Comparison of ENCODE assay signal across 14 mouse cellular contexts in the genomic region with DNA sequence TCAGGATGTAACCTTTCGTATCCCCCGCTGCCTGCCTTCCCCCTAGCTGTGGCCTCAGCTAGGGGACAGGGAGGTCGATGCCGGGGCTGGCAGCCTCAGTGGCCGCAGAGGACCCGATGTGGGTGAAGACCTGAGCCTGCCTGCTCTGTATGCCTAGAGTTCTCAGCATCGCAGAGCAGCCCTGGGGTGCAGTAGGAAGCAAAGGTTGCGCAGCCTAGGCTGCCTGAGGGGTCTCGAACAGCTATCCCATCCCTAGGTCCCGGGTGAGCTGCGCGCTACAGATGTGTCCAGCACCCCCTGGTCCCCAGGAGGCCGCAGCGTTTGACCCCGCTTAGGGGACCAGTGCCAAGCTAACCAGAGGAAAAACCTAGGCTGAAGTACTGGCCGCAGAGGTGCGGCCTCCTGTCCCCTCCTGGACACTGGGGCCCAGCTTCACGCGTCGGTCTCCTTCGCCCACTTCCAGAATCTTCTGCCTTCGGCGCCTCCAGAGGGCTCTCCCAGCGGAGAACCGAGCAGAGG. TPM values are rescaled to one million over a fixed set of nuclear protein-coding genes. Genes with fewer than 3 reads are reported as not detected.
DNase-seq lines count a peak whose midpoint lies in the region; ATAC-seq and TF ChIP-seq lines count a peak whose summit lies in the region.
"Had no signal": no experiment of that assay in that cellular context is flagged by ENCODE, and none has a peak within 500 bp of the region (broad histone marks: within the 10 kb centered on the region; RNA-seq: fewer than 3 reads in every experiment).

No protein-coding gene starts in this region.

- no peak overlapping the region for H3K27ac ChIP-seq in forebrain, embryonic 15.5 days (replicated peaks)
- H3K27ac ChIP-seq in liver, embryonic 13.5 days, result no peak overlapping the region
- H3K27ac ChIP-seq in cerebellum, adult 2 months (ENCODE audit: insufficient read depth, low read length), result no peak overlapping the region
- H3K27ac ChIP-seq: left cerebral cortex, adult 2 months had no signal

- ATAC-seq in forebrain, embryonic 15.5 days (replicated peaks), result peak; percentile 38; the same call in 1 of the 2 replicates
- peak; percentile 29; the same call in 1 of the 2 replicates for ATAC-seq in liver, embryonic 13.5 days (ENCODE audit: low read depth)

- H3K4me2 ChIP-seq in forebrain, embryonic 15.5 days (replicated peaks), result no peak overlapping the region
- H3K4me2 ChIP-seq in liver, embryonic 13.5 days, result 0 out of 2 replicates have a peak overlapping the region, but pooled peaks have one; percentile 11
- H3K4me2 ChIP-seq: heart, embryonic 12.5 days had no signal

- TF ChIP-seq POLR2A in cerebellum, adult 2 months (IDR thresholded peaks at IDR 0.05; ENCODE audit: borderline replicate concordance, insufficient read depth, low read length), result no peak

- no peak overlapping the region for H3K9ac ChIP-seq in forebrain, embryonic 15.5 days (replicated peaks)
- no peak overlapping the region for H3K9ac ChIP-seq in liver, embryonic 13.5 days
- H3K9ac ChIP-seq: heart, embryonic 12.5 days had no signal

- H3K4me1 ChIP-seq in forebrain, embryonic 15.5 days, result peaks cover 7% of the 10 kb centered on the region
- 0 out of 2 replicates have a peak, but pooled peaks cover under 1% of the 10 kb centered on the region for H3K4me1 ChIP-seq in liver, embryonic 13.5 days (replicated peaks)
- no peaks in the 10 kb centered on the region for H3K4me1 ChIP-seq in cerebellum, adult 2 months (ENCODE audit: control insufficient read depth, insufficient read depth, low read length)

- TF ChIP-seq CTCF in cerebellum, adult 2 months (IDR thresholded peaks at IDR 0.05; ENCODE audit: borderline replicate concordance, insufficient read depth, low read depth, low read length), result no peak

- no peaks in the 10 kb centered on the region for H3K36me3 ChIP-seq in forebrain, embryonic 15.5 days
- H3K36me3 ChIP-seq in liver, embryonic 13.5 days, result no peaks in the 10 kb centered on the region
- H3K36me3 ChIP-seq: heart, embryonic 12.5 days had no signal

- peaks cover 86% of the 10 kb centered on the region for H3K27me3 ChIP-seq in forebrain, embryonic 15.5 days
- H3K27me3 ChIP-seq in liver, embryonic 13.5 days, result peaks cover 100% of the 10 kb centered on the region
- peaks cover 24% of the 10 kb centered on the region; the same call in 1 of the 2 replicates for H3K27me3 ChIP-seq in cerebellum, adult 2 months (ENCODE audit: control insufficient read depth, insufficient read depth, low read length)

- no peaks in the 10 kb centered on the region for H3K9me3 ChIP-seq in forebrain, embryonic 15.5 days
- no peaks in the 10 kb centered on the region for H3K9me3 ChIP-seq in liver, embryonic 13.5 days (replicated peaks)
- H3K9me3 ChIP-seq: heart, embryonic 12.5 days had no signal

- WGBS in forebrain, embryonic 15.5 days, result 2% methylated on average over 25 of the region's 25 CpGs
- 3% methylated on average over 25 of the region's 25 CpGs for WGBS in liver, embryonic 13.5 days (ENCODE audit: insufficient replicate concordance)
- 3% methylated on average over 25 of the region's 25 CpGs for whole genome bisulfite sequencing in cerebellum, adult 2 months

- no peak overlapping the region for H3K4me3 ChIP-seq in forebrain, embryonic 15.5 days
- no peak overlapping the region for H3K4me3 ChIP-seq in liver, embryonic 13.5 days (replicated peaks)
- no peak overlapping the region for H3K4me3 ChIP-seq in cerebellum, adult 2 months (replicated peaks; ENCODE audit: insufficient read depth, low read depth, low read length)
- H3K4me3 ChIP-seq: heart, embryonic 12.5 days; left cerebral cortex, adult 2 months had no signal

- DNase-seq in retina, postnatal 1 day, result peak; percentile 23
- no peak for DNase-seq in retina, embryonic 14.5 days (ENCODE audit: low spot score)
- no peak for DNase-seq in liver, embryonic 13.5 days
- DNase-seq in gastrocnemius, postnatal 25 days, result no peak
- no peak for DNase-seq in cerebellum, adult 2 months
- DNase-seq in gastrocnemius, postnatal 36 days, result no peak
- DNase-seq: adrenal gland, adult 8-10 months; cerebellum, adult 8-10 months; kidney, postnatal 10 days; lung, postnatal 10 days; right cerebral cortex, postnatal 4 days had no signal

- intact Hi-C loops in gastrocnemius, postnatal 36 days (cut with DNase I), result no loop called here

RNA-seq across cellular contexts. Expression of gene Onecut1, which starts 7.6 kb away (rescaled TPM):
- 0.47 and 1.3 TPM in 2 replicates for polyA plus RNA-seq in forebrain, embryonic 15.5 days (2015; fragmentation: Nextera tagmentation; extraction: Ambion mirVana)
- polyA plus RNA-seq in liver, embryonic 13.5 days (2015; fragmentation: Nextera tagmentation; extraction: Ambion mirVana), result 1.2 and 1.6 TPM in 2 replicates
- total RNA-seq in gastrocnemius, postnatal 25 days (2021), result not detected
- polyA plus RNA-seq in cerebellum, adult 2 months (2012; rRNA removed), result 0.21 and 0.22 TPM in 2 replicates
- not detected for total RNA-seq in gastrocnemius, postnatal 36 days (2021)
